Mouse (Mus musculus): Measurements from ENCODE around the gene Slc2a9. TPM values are rescaled to one million over a fixed set of nuclear protein-coding genes. Genes with fewer than 3 reads are reported as not detected.

Slc2a9 gene
- polyA plus RNA-seq, 1 experiment from 2014 or later: 0.72 TPM

- no peaks in the 10 kb centered on the region for H3K9me3 ChIP-seq
- H3K27me3 ChIP-seq: no peaks in the 10 kb centered on the region
- ATAC-seq (ENCODE audit: insufficient number of reproducible peaks, insufficient read depth, low FRiP score, low TSS enrichment): no peak
- H3K27ac ChIP-seq: no peak overlapping the region
- H3K9ac ChIP-seq: no peak overlapping the region
- H3K4me2 ChIP-seq (replicated peaks): no peak overlapping the region
- no peaks in the 10 kb centered on the region for H3K36me3 ChIP-seq
- no peak overlapping the region for H3K4me3 ChIP-seq
- 82% methylated on average over 2 of the region's 2 CpGs for WGBS
- H3K4me1 ChIP-seq: no peaks in the 10 kb centered on the region
Measured at GRCm38 (mm10) chr5:38359716-38360115, 143.2 kb downstream of the Slc2a9 start.

GRCm38 (mm10) chr5:38356927-38357326 is 146.0 kb downstream of the Slc2a9 start:
- no peak for ATAC-seq (ENCODE audit: insufficient number of reproducible peaks, insufficient read depth, low FRiP score, low TSS enrichment)
- Histone ChIP-seq H3K4me1 (no peaks in the 10 kb centered on the region), H3K9me3 (no peaks in the 10 kb centered on the region), H3K27me3 (no peaks in the 10 kb centered on the region), H3K27ac (no peak overlapping the region), H3K9ac (no peak overlapping the region), H3K4me3 (no peak overlapping the region), H3K4me2 (replicated peaks) (no peak overlapping the region), H3K36me3 (no peaks in the 10 kb centered on the region)
- 83% methylated on average over 3 of the region's 3 CpGs for WGBS

GRCm38 (mm10) chr5:38350351-38350929 is 152.5 kb downstream of the Slc2a9 start:
- Histone ChIP-seq H3K9me3 (no peaks in the 10 kb centered on the region), H3K4me1 (no peaks in the 10 kb centered on the region), H3K4me2 (replicated peaks) (no peak overlapping the region), H3K9ac (no peak overlapping the region), H3K36me3 (no peaks in the 10 kb centered on the region), H3K27ac (no peak overlapping the region), H3K27me3 (no peaks in the 10 kb centered on the region), H3K4me3 (no peak overlapping the region)
- 28% methylated on average over 5 of the region's 5 CpGs for WGBS
- ATAC-seq (ENCODE audit: insufficient number of reproducible peaks, insufficient read depth, low FRiP score, low TSS enrichment): no peak

GRCm38 (mm10) chr5:38346646-38347432 is 156.1 kb downstream of the Slc2a9 start:
- no peaks in the 10 kb centered on the region for H3K9me3 ChIP-seq
- no peaks in the 10 kb centered on the region for H3K4me1 ChIP-seq
- no peak overlapping the region for H3K27ac ChIP-seq
- H3K9ac ChIP-seq: no peak overlapping the region
- H3K4me2 ChIP-seq (replicated peaks): no peak overlapping the region
- ATAC-seq (ENCODE audit: insufficient number of reproducible peaks, insufficient read depth, low FRiP score, low TSS enrichment): no peak
- H3K27me3 ChIP-seq: no peaks in the 10 kb centered on the region
- H3K36me3 ChIP-seq: no peaks in the 10 kb centered on the region
- no peak overlapping the region for H3K4me3 ChIP-seq
- 29% methylated on average over 10 of the region's 10 CpGs for WGBS

GRCm38 (mm10) chr5:38343101-38343500 is 159.8 kb downstream of the Slc2a9 start:
- 59% methylated on average over 3 of the region's 3 CpGs for WGBS
- no peak for ATAC-seq (ENCODE audit: insufficient number of reproducible peaks, insufficient read depth, low FRiP score, low TSS enrichment)
- no peak overlapping the region for H3K4me2 ChIP-seq (replicated peaks)

GRCm38 (mm10) chr5:38334582-38334981 is 168.4 kb downstream of the Slc2a9 start:
- no peaks in the 10 kb centered on the region for H3K36me3 ChIP-seq
- WGBS: 46% methylated on average over 1 of the region's 1 CpGs
- H3K4me1 ChIP-seq: no peaks in the 10 kb centered on the region
- H3K4me3 ChIP-seq: no peak overlapping the region
- H3K9me3 ChIP-seq: no peaks in the 10 kb centered on the region
- ATAC-seq (ENCODE audit: insufficient number of reproducible peaks, insufficient read depth, low FRiP score, low TSS enrichment): no peak
- H3K4me2 ChIP-seq (replicated peaks): no peak overlapping the region
- H3K27ac ChIP-seq: no peak overlapping the region
- no peak overlapping the region for H3K9ac ChIP-seq
- no peaks in the 10 kb centered on the region for H3K27me3 ChIP-seq

More at GRCm38 (mm10) chr5:38343101-38343500, 159.8 kb downstream of the Slc2a9 start:
- Histone ChIP-seq H3K9ac (no peak overlapping the region), H3K4me1 (no peaks in the 10 kb centered on the region), H3K36me3 (no peaks in the 10 kb centered on the region), H3K9me3 (no peaks in the 10 kb centered on the region), H3K4me3 (no peak overlapping the region), H3K27ac (no peak overlapping the region), H3K27me3 (no peaks in the 10 kb centered on the region)

- Histone ChIP-seq H3K9ac (no peak overlapping the region), H3K27ac (no peak overlapping the region), H3K4me1 (no peaks in the 10 kb centered on the region), H3K9me3 (no peaks in the 10 kb centered on the region), H3K27me3 (no peaks in the 10 kb centered on the region), H3K36me3 (no peaks in the 10 kb centered on the region), H3K4me3 (no peak overlapping the region), H3K4me2 (replicated peaks) (no peak overlapping the region)
- 58% methylated on average over 4 of the region's 4 CpGs for WGBS
- no peak for ATAC-seq (ENCODE audit: insufficient number of reproducible peaks, insufficient read depth, low FRiP score, low TSS enrichment)
Measured at GRCm38 (mm10) chr5:38333381-38333780, 169.6 kb downstream of the Slc2a9 start.

GRCm38 (mm10) chr5:38318966-38319786 is 183.8 kb downstream of the Slc2a9 start, which contains the start of gene Drd5:
Drd5 (plus strand) TSS chr5:38319367.
- peaks cover 51% of the 10 kb centered on the region for H3K27me3 ChIP-seq
- H3K36me3 ChIP-seq: no peaks in the 10 kb centered on the region
- no peaks in the 10 kb centered on the region for H3K9me3 ChIP-seq
- H3K4me3 ChIP-seq: peak within 1 kb of the TSS; percentile 41
- H3K9ac ChIP-seq: peak within 1 kb of the TSS; percentile 50
- H3K4me2 ChIP-seq (replicated peaks): peak within 1 kb of the TSS; percentile 72
- peak; percentile 52 for ATAC-seq (ENCODE audit: insufficient number of reproducible peaks, insufficient read depth, low FRiP score, low TSS enrichment)
- no peaks in the 10 kb centered on the region; the same call in 1 of the 2 replicates for H3K4me1 ChIP-seq
- 3% methylated on average over 67 of the region's 67 CpGs for WGBS
- no peak within 1 kb of the TSS for H3K27ac ChIP-seq

GRCm38 (mm10) chr5:38309795-38310194 is 193.1 kb downstream of the Slc2a9 start:
- no peaks in the 10 kb centered on the region for H3K27me3 ChIP-seq
- no peak overlapping the region for H3K27ac ChIP-seq
- no peak overlapping the region for H3K4me2 ChIP-seq (replicated peaks)
- WGBS: 68% methylated on average over 3 of the region's 3 CpGs
- ATAC-seq (ENCODE audit: insufficient number of reproducible peaks, insufficient read depth, low FRiP score, low TSS enrichment): no peak
- no peaks in the 10 kb centered on the region for H3K4me1 ChIP-seq
- no peaks in the 10 kb centered on the region for H3K9me3 ChIP-seq
- no peak overlapping the region for H3K4me3 ChIP-seq
- no peak overlapping the region for H3K9ac ChIP-seq
- H3K36me3 ChIP-seq: no peaks in the 10 kb centered on the region

- Histone ChIP-seq H3K9me3 (no peaks in the 10 kb centered on the region), H3K27ac (no peak overlapping the region), H3K4me3 (no peak overlapping the region), H3K4me2 (replicated peaks) (no peak overlapping the region), H3K36me3 (no peaks in the 10 kb centered on the region), H3K4me1 (no peaks in the 10 kb centered on the region), H3K9ac (no peak overlapping the region), H3K27me3 (no peaks in the 10 kb centered on the region)
- 54% methylated on average over 5 of the region's 5 CpGs for WGBS
- no peak for ATAC-seq (ENCODE audit: insufficient number of reproducible peaks, insufficient read depth, low FRiP score, low TSS enrichment)
Measured at GRCm38 (mm10) chr5:38308873-38309272, 194.1 kb downstream of the Slc2a9 start.

GRCm38 (mm10) chr5:38307255-38308101 is 195.5 kb downstream of the Slc2a9 start:
- H3K4me1 ChIP-seq: no peaks in the 10 kb centered on the region
- 10% methylated on average over 26 of the region's 26 CpGs for WGBS
- no peaks in the 10 kb centered on the region for H3K27me3 ChIP-seq
- peak overlapping the region; percentile 33 for H3K4me3 ChIP-seq
- no peak overlapping the region for H3K27ac ChIP-seq
- ATAC-seq (ENCODE audit: insufficient number of reproducible peaks, insufficient read depth, low FRiP score, low TSS enrichment): peak; percentile 38; the same call in 1 of the 2 replicates
- no peak overlapping the region for H3K9ac ChIP-seq
- H3K36me3 ChIP-seq: no peaks in the 10 kb centered on the region
- no peaks in the 10 kb centered on the region for H3K9me3 ChIP-seq
- H3K4me2 ChIP-seq (replicated peaks): peak overlapping the region; percentile 58

Data from embryonic facial prominence, embryonic 12.5 days (tissue).